Mouse (Mus musculus) heart, postnatal 0 days (tissue): ENCODE measurements around the gene Mas1. TPM values are rescaled to one million over a fixed set of nuclear protein-coding genes. Genes with fewer than 3 reads are reported as not detected.

Experiments
- ATAC-seq: fragments of 200-750 bp; cut with Nextera tagmentation; 2 replicates; pipeline ENCODE4 v1.8.0; 2017; ENCODE audit warnings: low read depth, moderate number of reproducible peaks, moderate library complexity; ENCODE audit not compliant: insufficient read depth
- DNase-seq: peaks from one replicate; pipeline ENCODE4 v3.0.0-alpha.2; 2016; ENCODE audit warnings: low spot score
- H3K27ac ChIP-seq: fragments of 300-500 bp; sonication (generic); 2 replicates; pipeline ENCODE4 v1.5.1; 2014; ENCODE audit warnings: low read depth, mild to moderate bottlenecking
- H3K27me3 ChIP-seq: fragments of 300-500 bp; sonication (generic); 2 replicates; pipeline ENCODE4 v1.6.1; 2014; ENCODE audit warnings: low read length, mixed read lengths; ENCODE audit not compliant: control insufficient read depth, insufficient read depth
- H3K36me3 ChIP-seq: fragments of 300-500 bp; sonication (generic); replicated peaks from 2 replicates; pipeline ENCODE4 v1.6.1; 2014; ENCODE audit warnings: low read length, mixed read lengths; ENCODE audit not compliant: control insufficient read depth, insufficient read depth
- H3K4me1 ChIP-seq: fragments of 300-500 bp; sonication (generic); 2 replicates; pipeline ENCODE4 v1.6.1; 2014; ENCODE audit warnings: antibody characterized with exemption; ENCODE audit not compliant: control insufficient read depth, insufficient read depth
- H3K4me2 ChIP-seq: fragments of 300-500 bp; sonication (generic); 2 replicates; pipeline ENCODE4 v1.6.1; 2014; ENCODE audit warnings: low read depth, mild to moderate bottlenecking, low read length, moderate library complexity
- H3K4me3 ChIP-seq: fragments of 300-500 bp; sonication (generic); 2 replicates; pipeline ENCODE4 v1.5.1; 2014; ENCODE audit warnings: low read depth, low read length
- H3K9ac ChIP-seq: fragments of 300-500 bp; sonication (generic); replicated peaks from 2 replicates; pipeline ENCODE4 v1.6.1; 2014; ENCODE audit warnings: low read depth, low read length, mixed read lengths
- H3K9me3 ChIP-seq: fragments of 300-500 bp; sonication (generic); replicated peaks from 2 replicates; pipeline ENCODE4 v1.6.1; 2016; ENCODE audit warnings: low read length; ENCODE audit not compliant: control insufficient read depth
- CTCF ChIP-seq: IDR thresholded peaks from 2 replicates; pipeline ENCODE4 v1.5.1; 2016; ENCODE audit warnings: antibody characterized with exemption, control low read depth, low read depth
- EP300 ChIP-seq: IDR thresholded peaks from 2 replicates; pipeline ENCODE4 v1.6.1; 2016; ENCODE audit warnings: antibody characterized with exemption, low read depth
- WGBS: fragments of 180-500 bp; shearing (Covaris S2); extraction: QIAGEN DNeasy Blood & Tissue Kit; methylation state at CpG from one replicate; pipeline ENCODE4 v1.1.7; 2014; 5-methylcytosine and 5-hydroxymethylcytosine counted together
- polyA plus RNA-seq: library from polyadenylated mRNA; unstranded; fragments of >200 nt; fragmentation: Nextera tagmentation; extraction: Ambion mirVana; gene quantifications from 2 replicates; pipeline ENCODE4 v1.2.1, GENCODE M21; 2015
- total RNA-seq: library from RNA; depleted of rRNA; stranded (reverse); fragments of >200 nt; gene quantifications from 2 replicates; pipeline ENCODE4 v1.2.3, GENCODE M21; 2014; ENCODE audit warnings: low replicate concordance

The Mas1 gene
- total and polyA plus RNA-seq, 2 experiments from 2014 or later: 0.27 TPM; not detected in 1

- TF ChIP-seq EP300 (no peak), CTCF (no peak)
- Histone ChIP-seq H3K4me2 (no peak overlapping the region), H3K27ac (peak overlapping the region; percentile 22; the same call in 1 of the 2 replicates), H3K9ac (no peak overlapping the region), H3K4me3 (no peak overlapping the region), H3K36me3 (no peaks in the 10 kb centered on the region; the same call in 1 of the 2 replicates), H3K27me3 (no peaks in the 10 kb centered on the region), H3K4me1 (0 out of 2 replicates have a peak, but pooled peaks cover 4% of the 10 kb centered on the region), H3K9me3 (no peaks in the 10 kb centered on the region)
- 47% methylated on average over 6 of the region's 6 CpGs for WGBS
- no peak for DNase-seq
- peak; percentile 51; the same call in 1 of the 2 replicates for ATAC-seq
Measured at GRCm38 (mm10) chr17:12886620-12887019, 18.7 kb upstream of the Mas1 start.

GRCm38 (mm10) chr17:12881216-12881615 is 13.3 kb upstream of the Mas1 start:
- Histone ChIP-seq H3K9me3 (no peaks in the 10 kb centered on the region), H3K36me3 (no peaks in the 10 kb centered on the region), H3K4me3 (no peak overlapping the region), H3K27me3 (no peaks in the 10 kb centered on the region), H3K4me1 (0 out of 2 replicates have a peak, but pooled peaks cover 3% of the 10 kb centered on the region), H3K27ac (no peak overlapping the region), H3K4me2 (no peak overlapping the region), H3K9ac (no peak overlapping the region)
- 91% methylated on average over 1 of the region's 1 CpGs for WGBS
- DNase-seq: no peak
- no peak for ATAC-seq
- TF ChIP-seq EP300 (no peak), CTCF (no peak)

- Histone ChIP-seq H3K36me3 (no peaks in the 10 kb centered on the region), H3K4me3 (peak overlapping the region; percentile 32), H3K27ac (no peak overlapping the region), H3K9ac (no peak overlapping the region), H3K27me3 (no peaks in the 10 kb centered on the region), H3K9me3 (no peaks in the 10 kb centered on the region), H3K4me2 (peak overlapping the region; percentile 57), H3K4me1 (0 out of 2 replicates have a peak, but pooled peaks cover 3% of the 10 kb centered on the region)
- TF ChIP-seq EP300: no peak
- peak; percentile 84 for TF ChIP-seq CTCF
- ATAC-seq (peak; percentile 80), DNase-seq (peak; percentile 86)
- 5% methylated on average over 14 of the region's 14 CpGs for WGBS
Measured at GRCm38 (mm10) chr17:12880178-12880577, 12.2 kb upstream of the Mas1 start.

GRCm38 (mm10) chr17:12875734-12876133 is 7.8 kb upstream of the Mas1 start, which contains the start of gene Mrgprh:
Gene Mrgprh, plus strand, starts transcription at chr17:12876034.
- 79% methylated on average over 5 of the region's 5 CpGs for WGBS
- ATAC-seq: no peak
- Histone ChIP-seq H3K27ac (no peak within 1 kb of the TSS), H3K4me1 (0 out of 2 replicates have a peak, but pooled peaks cover 3% of the 10 kb centered on the region), H3K36me3 (no peaks in the 10 kb centered on the region), H3K9me3 (no peaks in the 10 kb centered on the region), H3K4me2 (no peak within 1 kb of the TSS), H3K9ac (no peak within 1 kb of the TSS), H3K4me3 (no peak within 1 kb of the TSS), H3K27me3 (0 out of 2 replicates have a peak, but pooled peaks cover 9% of the 10 kb centered on the region)
- no peak for TF ChIP-seq EP300
- no peak for TF ChIP-seq CTCF
- no peak for DNase-seq

- ATAC-seq (no peak), DNase-seq (no peak)
- no peak overlapping the region for H3K27ac ChIP-seq
- H3K4me3 ChIP-seq: no peak overlapping the region
- H3K4me1 ChIP-seq: no peaks in the 10 kb centered on the region
- no peaks in the 10 kb centered on the region for H3K36me3 ChIP-seq
- H3K27me3 ChIP-seq: 0 out of 2 replicates have a peak, but pooled peaks cover 9% of the 10 kb centered on the region
- 74% methylated on average over 16 of the region's 16 CpGs for WGBS
- no peaks in the 10 kb centered on the region for H3K9me3 ChIP-seq
- H3K4me2 ChIP-seq: no peak overlapping the region
- TF ChIP-seq EP300 (no peak), CTCF (no peak)
- no peak overlapping the region for H3K9ac ChIP-seq
Measured at GRCm38 (mm10) chr17:12872275-12873028, 4.5 kb upstream of the Mas1 start.
